8 mouse cellular contexts compared by ENCODE assay signal in genomic region chr11:3761339-3761738, GRCm38 (mm10).
DNase-seq lines count a peak whose midpoint lies in the region; ATAC-seq lines count a peak whose summit lies in the region.

No protein-coding gene starts in this region.

- H3K9ac ChIP-seq in limb, embryonic 12.5 days (replicated peaks), result peak overlapping the region; percentile 75
- peak overlapping the region; percentile 33; the same call in 1 of the 2 replicates for H3K9ac ChIP-seq in stomach, embryonic 14.5 days (replicated peaks; ENCODE audit: low read depth, low read length)

- H3K4me2 ChIP-seq in limb, embryonic 12.5 days, result peak overlapping the region; percentile 97
- peak overlapping the region; percentile 96 for H3K4me2 ChIP-seq in stomach, embryonic 14.5 days (replicated peaks; ENCODE audit: low read depth, low read length)

- peaks cover 9% of the 10 kb centered on the region; the same call in 1 of the 2 replicates for H3K4me1 ChIP-seq in megakaryocyte, embryonic 14.5 days
- H3K4me1 ChIP-seq in limb, embryonic 12.5 days (replicated peaks), result peaks cover 10% of the 10 kb centered on the region; the same call in 1 of the 2 replicates
- 0 out of 2 replicates have a peak, but pooled peaks cover 3% of the 10 kb centered on the region for H3K4me1 ChIP-seq in stomach, embryonic 14.5 days (ENCODE audit: control insufficient read depth, insufficient read depth, low read length)

- no peaks in the 10 kb centered on the region for H3K9me3 ChIP-seq in megakaryocyte, embryonic 14.5 days
- H3K9me3 ChIP-seq in limb, embryonic 12.5 days, result no peaks in the 10 kb centered on the region
- H3K9me3 ChIP-seq in stomach, embryonic 14.5 days (ENCODE audit: control insufficient read depth, low read depth, low read length), result no peaks in the 10 kb centered on the region

- H3K4me3 ChIP-seq in megakaryocyte, embryonic 14.5 days (replicated peaks), result peak overlapping the region; percentile 80
- H3K4me3 ChIP-seq in limb, embryonic 12.5 days (replicated peaks), result peak overlapping the region; percentile 69
- H3K4me3 ChIP-seq in stomach, embryonic 14.5 days (ENCODE audit: low read depth, low read length), result peak overlapping the region; percentile 51

- ATAC-seq in cerebellum, adult (ENCODE audit: insufficient number of reproducible peaks, low FRiP score, low TSS enrichment), result no peak
- no peak for ATAC-seq in megakaryocyte, adult 5-6 weeks (ENCODE audit: poor library complexity, severe bottlenecking)
- no peak for ATAC-seq in limb, embryonic 12.5 days (ENCODE audit: insufficient number of reproducible peaks, insufficient read depth, low FRiP score, low TSS enrichment, low read depth)
- no peak for ATAC-seq in stomach, embryonic 14.5 days (ENCODE audit: insufficient number of reproducible peaks, insufficient read depth, low FRiP score, low read depth)

- H3K27me3 ChIP-seq in megakaryocyte, embryonic 14.5 days (replicated peaks), result peaks cover 91% of the 10 kb centered on the region
- H3K27me3 ChIP-seq in limb, embryonic 12.5 days, result peaks cover 59% of the 10 kb centered on the region
- no peaks in the 10 kb centered on the region; the same call in 1 of the 2 replicates for H3K27me3 ChIP-seq in stomach, embryonic 14.5 days (ENCODE audit: control insufficient read depth, insufficient read depth, low read length)

- H3K27ac ChIP-seq in limb, embryonic 12.5 days, result no peak overlapping the region
- H3K27ac ChIP-seq in stomach, embryonic 14.5 days (ENCODE audit: low read length), result no peak overlapping the region

- peak; percentile 53 for DNase-seq in cerebellum, adult 11-12 months
- DNase-seq in left cerebral cortex, adult 8-10 months (ENCODE audit: low spot score in 2 of 2), result no peak
- no peak for DNase-seq in adrenal gland, adult 8-10 months

- H3K36me3 ChIP-seq in megakaryocyte, embryonic 14.5 days (replicated peaks; ENCODE audit: low read length), result no peaks in the 10 kb centered on the region
- no peaks in the 10 kb centered on the region for H3K36me3 ChIP-seq in limb, embryonic 12.5 days
- H3K36me3 ChIP-seq in stomach, embryonic 14.5 days (ENCODE audit: control insufficient read depth, insufficient read depth, low read length), result no peaks in the 10 kb centered on the region

- WGBS in limb, embryonic 12.5 days, result 7% methylated on average over 11 of the region's 11 CpGs
- WGBS in stomach, embryonic 14.5 days, result 11% methylated on average over 11 of the region's 11 CpGs
